Mouse (Mus musculus): ENCODE results near the gene Fam129b. TPM values are rescaled to one million over a fixed set of nuclear protein-coding genes. Genes with fewer than 3 reads are reported as not detected.

Gene Fam129b
- polyA plus RNA-seq, 1 experiment from 2014 or later, result 25.2 TPM

DNA sequence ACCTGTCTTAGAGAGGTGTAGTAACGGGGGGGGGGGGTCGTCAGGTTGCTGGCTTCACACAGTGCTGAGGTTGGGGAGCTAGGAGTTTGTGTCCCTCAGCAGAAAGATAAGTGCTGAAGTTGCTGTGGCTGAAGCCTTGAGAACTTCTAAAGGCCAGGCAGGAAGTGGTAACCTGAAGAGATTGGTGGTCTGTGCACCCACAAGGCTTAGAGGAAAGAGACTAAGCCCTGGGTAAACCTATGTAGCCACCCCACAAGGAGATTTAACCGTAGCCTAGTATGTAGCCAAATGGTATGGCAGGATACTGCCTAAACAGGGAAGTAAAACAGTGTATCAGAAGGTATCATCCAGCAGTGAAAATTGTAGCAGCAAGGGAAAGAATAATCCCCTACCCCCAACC lies 14.4 kb downstream of the Fam129b start:
- Histone ChIP-seq H3K27ac (ENCODE audit: low read depth) (no peak overlapping the region), H3K27me3 (replicated peaks; ENCODE audit: control insufficient read depth, insufficient read depth, low read length) (no peaks in the 10 kb centered on the region), H3K4me3 (ENCODE audit: low read depth, low read length) (no peak overlapping the region), H3K9ac (ENCODE audit: low read length) (no peak overlapping the region), H3K36me3 (ENCODE audit: control insufficient read depth, insufficient read depth, low read length) (0 out of 2 replicates have a peak, but pooled peaks cover 6% of the 10 kb centered on the region), H3K9me3 (ENCODE audit: control insufficient read depth, low read length) (no peaks in the 10 kb centered on the region), H3K4me2 (ENCODE audit: low read length) (no peak overlapping the region), H3K4me1 (replicated peaks; ENCODE audit: control insufficient read depth, insufficient read depth, low read length) (peaks cover 27% of the 10 kb centered on the region)
- DNase-seq (ENCODE audit: low spot score) (no peak), ATAC-seq (replicated peaks; ENCODE audit: low FRiP score, low TSS enrichment, low read depth) (no peak)
- WGBS, result 81% methylated on average over 3 of the region's 3 CpGs

GRCm38 (mm10) chr2:32891278-32891677 lies 15.4 kb downstream of the Fam129b start:
- H3K27ac ChIP-seq (ENCODE audit: low read depth), result 0 out of 2 replicates have a peak overlapping the region, but pooled peaks have one; percentile 5

DNA sequence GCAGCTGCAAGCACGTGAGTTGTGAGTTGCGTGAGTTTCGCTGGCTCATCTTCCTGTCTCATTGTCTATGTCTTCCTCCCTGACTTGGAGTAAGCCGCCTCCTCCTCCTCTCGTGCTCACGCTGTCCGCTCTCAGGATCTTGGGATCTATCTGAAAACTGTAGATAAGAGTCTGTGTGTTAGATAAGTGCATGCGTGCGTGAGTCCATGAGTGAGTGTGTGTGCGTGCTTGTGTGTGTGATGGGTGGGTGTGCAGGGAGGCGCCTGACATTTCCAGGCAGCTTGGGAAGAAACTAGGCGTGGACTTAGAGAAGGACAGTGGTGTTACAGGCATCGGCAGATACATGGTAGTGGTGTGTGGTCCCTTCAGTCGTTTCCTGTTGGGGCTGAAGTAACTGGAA lies 16.6 kb downstream of the Fam129b start:
- Histone ChIP-seq H3K9ac (ENCODE audit: low read length) (no peak overlapping the region), H3K36me3 (ENCODE audit: control insufficient read depth, insufficient read depth, low read length) (0 out of 2 replicates have a peak, but pooled peaks cover 6% of the 10 kb centered on the region), H3K4me1 (replicated peaks; ENCODE audit: control insufficient read depth, insufficient read depth, low read length) (peaks cover 23% of the 10 kb centered on the region), H3K9me3 (ENCODE audit: control insufficient read depth, low read length) (no peaks in the 10 kb centered on the region), H3K27ac (ENCODE audit: low read depth) (no peak overlapping the region), H3K4me2 (ENCODE audit: low read length) (no peak overlapping the region), H3K27me3 (replicated peaks; ENCODE audit: control insufficient read depth, insufficient read depth, low read length) (no peaks in the 10 kb centered on the region), H3K4me3 (ENCODE audit: low read depth, low read length) (no peak overlapping the region)
- DNase-seq (ENCODE audit: low spot score) (no peak), ATAC-seq (replicated peaks; ENCODE audit: low FRiP score, low TSS enrichment, low read depth) (no peak)
- WGBS, result 80% methylated on average over 14 of the region's 14 CpGs

More at GRCm38 (mm10) chr2:32891278-32891677, 15.4 kb downstream of the Fam129b start:
- H3K4me2 ChIP-seq (ENCODE audit: low read length), result no peak overlapping the region
- H3K36me3 ChIP-seq (ENCODE audit: control insufficient read depth, insufficient read depth, low read length), result 0 out of 2 replicates have a peak, but pooled peaks cover 6% of the 10 kb centered on the region
- no peak for DNase-seq (ENCODE audit: low spot score)
- H3K4me3 ChIP-seq (ENCODE audit: low read depth, low read length), result no peak overlapping the region
- 56% methylated on average over 9 of the region's 9 CpGs for WGBS
- H3K4me1 ChIP-seq (replicated peaks; ENCODE audit: control insufficient read depth, insufficient read depth, low read length), result peaks cover 27% of the 10 kb centered on the region
- H3K9ac ChIP-seq (ENCODE audit: low read length), result no peak overlapping the region
- ATAC-seq (replicated peaks; ENCODE audit: low FRiP score, low TSS enrichment, low read depth), result no peak
- no peaks in the 10 kb centered on the region for H3K27me3 ChIP-seq (replicated peaks; ENCODE audit: control insufficient read depth, insufficient read depth, low read length)
- no peaks in the 10 kb centered on the region for H3K9me3 ChIP-seq (ENCODE audit: control insufficient read depth, low read length)

GRCm38 (mm10) chr2:32894097-32894496 lies 18.2 kb downstream of the Fam129b start:
- Histone ChIP-seq H3K4me1 (replicated peaks; ENCODE audit: control insufficient read depth, insufficient read depth, low read length) (peaks cover 22% of the 10 kb centered on the region), H3K27ac (ENCODE audit: low read depth) (no peak overlapping the region)

DNA sequence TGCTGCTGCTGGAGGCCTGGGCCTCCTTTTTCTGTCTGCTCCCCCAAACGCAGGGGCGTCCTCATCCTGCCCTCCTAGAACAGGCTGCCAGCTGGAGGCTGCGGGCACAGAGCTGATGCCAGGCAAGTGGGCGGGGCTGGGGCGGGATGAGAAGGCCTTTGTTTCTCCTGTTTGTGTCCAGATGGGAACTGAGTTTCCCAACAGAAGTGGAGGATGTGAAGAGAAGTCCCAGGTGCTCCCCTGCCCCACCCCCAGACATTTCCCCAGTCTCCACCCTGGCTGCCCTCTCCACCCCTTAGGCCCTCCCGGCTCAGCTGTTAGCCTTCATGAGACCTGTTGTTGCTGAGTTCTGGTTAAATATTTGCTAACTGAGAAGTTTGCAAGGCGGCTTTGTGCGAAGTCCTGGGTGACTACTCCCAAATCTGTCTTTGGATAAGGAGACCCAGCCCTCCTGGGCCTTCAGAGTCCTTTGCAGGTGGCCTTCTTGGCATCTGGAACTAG lies 19.7 kb downstream of the Fam129b start:
- Histone ChIP-seq H3K27ac (ENCODE audit: low read depth) (peak overlapping the region; percentile 28; the same call in 1 of the 2 replicates), H3K4me2 (ENCODE audit: low read length) (no peak overlapping the region), H3K4me1 (replicated peaks; ENCODE audit: control insufficient read depth, insufficient read depth, low read length) (peaks cover 16% of the 10 kb centered on the region), H3K27me3 (replicated peaks; ENCODE audit: control insufficient read depth, insufficient read depth, low read length) (no peaks in the 10 kb centered on the region), H3K9ac (ENCODE audit: low read length) (no peak overlapping the region), H3K4me3 (ENCODE audit: low read depth, low read length) (no peak overlapping the region), H3K36me3 (ENCODE audit: control insufficient read depth, insufficient read depth, low read length) (0 out of 2 replicates have a peak, but pooled peaks cover 6% of the 10 kb centered on the region), H3K9me3 (ENCODE audit: control insufficient read depth, low read length) (no peaks in the 10 kb centered on the region)
- DNase-seq (ENCODE audit: low spot score) (no peak), ATAC-seq (replicated peaks; ENCODE audit: low FRiP score, low TSS enrichment, low read depth) (peak; percentile 54; the same call in 1 of the 2 replicates)
- WGBS, result 34% methylated on average over 6 of the region's 8 CpGs

More at GRCm38 (mm10) chr2:32894097-32894496, 18.2 kb downstream of the Fam129b start:
- Histone ChIP-seq H3K36me3 (ENCODE audit: control insufficient read depth, insufficient read depth, low read length) (0 out of 2 replicates have a peak, but pooled peaks cover 6% of the 10 kb centered on the region), H3K27me3 (replicated peaks; ENCODE audit: control insufficient read depth, insufficient read depth, low read length) (no peaks in the 10 kb centered on the region), H3K9ac (ENCODE audit: low read length) (no peak overlapping the region), H3K9me3 (ENCODE audit: control insufficient read depth, low read length) (no peaks in the 10 kb centered on the region), H3K4me3 (ENCODE audit: low read depth, low read length) (no peak overlapping the region), H3K4me2 (ENCODE audit: low read length) (no peak overlapping the region)
- no peak for ATAC-seq (replicated peaks; ENCODE audit: low FRiP score, low TSS enrichment, low read depth)
- WGBS, result 68% methylated on average over 2 of the region's 2 CpGs
- DNase-seq (ENCODE audit: low spot score), result no peak

- DNase-seq (ENCODE audit: low spot score), result no peak
- H3K27me3 ChIP-seq (replicated peaks; ENCODE audit: control insufficient read depth, insufficient read depth, low read length), result no peaks in the 10 kb centered on the region
- H3K4me2 ChIP-seq (ENCODE audit: low read length), result no peak overlapping the region
- H3K9me3 ChIP-seq (ENCODE audit: control insufficient read depth, low read length), result no peaks in the 10 kb centered on the region
- WGBS, result 60% methylated on average over 10 of the region's 10 CpGs
- H3K4me3 ChIP-seq (ENCODE audit: low read depth, low read length), result no peak overlapping the region
- 0 out of 2 replicates have a peak, but pooled peaks cover 6% of the 10 kb centered on the region for H3K36me3 ChIP-seq (ENCODE audit: control insufficient read depth, insufficient read depth, low read length)
- no peak for ATAC-seq (replicated peaks; ENCODE audit: low FRiP score, low TSS enrichment, low read depth)
- no peak overlapping the region for H3K27ac ChIP-seq (ENCODE audit: low read depth)
- peaks cover 16% of the 10 kb centered on the region for H3K4me1 ChIP-seq (replicated peaks; ENCODE audit: control insufficient read depth, insufficient read depth, low read length)
- H3K9ac ChIP-seq (ENCODE audit: low read length), result no peak overlapping the region
Measured at GRCm38 (mm10) chr2:32896507-32897147, 20.7 kb downstream of the Fam129b start.

- ATAC-seq (replicated peaks; ENCODE audit: low FRiP score, low TSS enrichment, low read depth), result no peak
- H3K4me3 ChIP-seq (ENCODE audit: low read depth, low read length), result no peak overlapping the region
Measured at GRCm38 (mm10) chr2:32898983-32899382, 23.1 kb downstream of the Fam129b start.

GRCm38 (mm10) chr2:32902126-32902525 lies 26.2 kb downstream of the Fam129b start:
- Histone ChIP-seq H3K4me3 (ENCODE audit: low read depth, low read length) (no peak overlapping the region), H3K4me1 (replicated peaks; ENCODE audit: control insufficient read depth, insufficient read depth, low read length) (peaks cover 31% of the 10 kb centered on the region), H3K27me3 (replicated peaks; ENCODE audit: control insufficient read depth, insufficient read depth, low read length) (no peaks in the 10 kb centered on the region), H3K9me3 (ENCODE audit: control insufficient read depth, low read length) (no peaks in the 10 kb centered on the region), H3K27ac (ENCODE audit: low read depth) (no peak overlapping the region), H3K4me2 (ENCODE audit: low read length) (no peak overlapping the region), H3K36me3 (ENCODE audit: control insufficient read depth, insufficient read depth, low read length) (no peaks in the 10 kb centered on the region), H3K9ac (ENCODE audit: low read length) (no peak overlapping the region)
- no peak for ATAC-seq (replicated peaks; ENCODE audit: low FRiP score, low TSS enrichment, low read depth)
- WGBS, result 86% methylated on average over 9 of the region's 9 CpGs
- DNase-seq (ENCODE audit: low spot score), result no peak

More at GRCm38 (mm10) chr2:32898983-32899382, 23.1 kb downstream of the Fam129b start:
- Histone ChIP-seq H3K9me3 (ENCODE audit: control insufficient read depth, low read length) (no peaks in the 10 kb centered on the region), H3K27ac (ENCODE audit: low read depth) (peak overlapping the region; percentile 54; the same call in 1 of the 2 replicates), H3K27me3 (replicated peaks; ENCODE audit: control insufficient read depth, insufficient read depth, low read length) (no peaks in the 10 kb centered on the region), H3K4me1 (replicated peaks; ENCODE audit: control insufficient read depth, insufficient read depth, low read length) (peaks cover 16% of the 10 kb centered on the region), H3K9ac (ENCODE audit: low read length) (no peak overlapping the region), H3K36me3 (ENCODE audit: control insufficient read depth, insufficient read depth, low read length) (no peaks in the 10 kb centered on the region), H3K4me2 (ENCODE audit: low read length) (no peak overlapping the region; the same call in 1 of the 2 replicates)
- no peak for DNase-seq (ENCODE audit: low spot score)
- 63% methylated on average over 7 of the region's 7 CpGs for WGBS
